Mouse (Mus musculus): ENCODE data around the gene 2310061I04Rik. TPM values are rescaled to one million over a fixed set of nuclear protein-coding genes. Genes with fewer than 3 reads are reported as not detected.

The 2310061I04Rik gene
- polyA plus RNA-seq, 1 experiment, result 29.0 TPM

- Histone ChIP-seq H3K4me3 (ENCODE audit: insufficient read depth, low read length) (no peak overlapping the region), H3K4me1 (ENCODE audit: control insufficient read depth, insufficient read depth, low read length) (no peaks in the 10 kb centered on the region), H3K27ac (ENCODE audit: insufficient read depth, low read length) (peak overlapping the region; percentile 42)
- TF ChIP-seq CTCF (IDR thresholded peaks at IDR 0.05; ENCODE audit: borderline replicate concordance, insufficient read depth, low read length), result no peak
- TF ChIP-seq POLR2A (IDR thresholded peaks at IDR 0.05; ENCODE audit: low read depth, low read length), result no peak
Observed at GRCm38 (mm10) chr17:35903343-35903991, 6.2 kb upstream of the 2310061I04Rik start.

GRCm38 (mm10) chr17:35900636-35901035 is 3.4 kb upstream of the 2310061I04Rik start:
- H3K4me1 ChIP-seq (ENCODE audit: control insufficient read depth, insufficient read depth, low read length), result peaks cover 6% of the 10 kb centered on the region; the same call in 1 of the 2 replicates
- no peak overlapping the region for H3K4me3 ChIP-seq (ENCODE audit: insufficient read depth, low read length)
- no peak overlapping the region for H3K27ac ChIP-seq (ENCODE audit: insufficient read depth, low read length)
- TF ChIP-seq POLR2A (IDR thresholded peaks at IDR 0.05; ENCODE audit: low read depth, low read length) (no peak), CTCF (IDR thresholded peaks at IDR 0.05; ENCODE audit: borderline replicate concordance, insufficient read depth, low read length) (no peak)

GRCm38 (mm10) chr17:35897644-35898573 is 678 bp upstream of the 2310061I04Rik start:
- Histone ChIP-seq H3K27ac (ENCODE audit: insufficient read depth, low read length) (no peak overlapping the region), H3K4me1 (ENCODE audit: control insufficient read depth, insufficient read depth, low read length) (peaks cover 8% of the 10 kb centered on the region; the same call in 1 of the 2 replicates), H3K4me3 (ENCODE audit: insufficient read depth, low read length) (0 out of 2 replicates have a peak overlapping the region, but pooled peaks have one; percentile 8)
- TF ChIP-seq POLR2A (IDR thresholded peaks at IDR 0.05; ENCODE audit: low read depth, low read length), result no peak

GRCm38 (mm10) chr17:35887725-35888124 is 9.5 kb downstream of the 2310061I04Rik start:
- TF ChIP-seq POLR2A (IDR thresholded peaks at IDR 0.05; ENCODE audit: low read depth, low read length) (no peak), CTCF (IDR thresholded peaks at IDR 0.05; ENCODE audit: borderline replicate concordance, insufficient read depth, low read length) (no peak)
- Histone ChIP-seq H3K27ac (ENCODE audit: insufficient read depth, low read length) (no peak overlapping the region), H3K4me3 (ENCODE audit: insufficient read depth, low read length) (no peak overlapping the region), H3K4me1 (ENCODE audit: control insufficient read depth, insufficient read depth, low read length) (no peaks in the 10 kb centered on the region)

- Histone ChIP-seq H3K27ac (ENCODE audit: insufficient read depth, low read length) (no peak overlapping the region), H3K4me1 (ENCODE audit: control insufficient read depth, insufficient read depth, low read length) (no peaks in the 10 kb centered on the region), H3K4me3 (ENCODE audit: insufficient read depth, low read length) (no peak overlapping the region)
- TF ChIP-seq CTCF (IDR thresholded peaks at IDR 0.05; ENCODE audit: borderline replicate concordance, insufficient read depth, low read length), result no peak
- TF ChIP-seq POLR2A (IDR thresholded peaks at IDR 0.05; ENCODE audit: low read depth, low read length), result no peak
Observed at GRCm38 (mm10) chr17:35883777-35884176, 13.5 kb downstream of the 2310061I04Rik start.

GRCm38 (mm10) chr17:35882924-35883323 is 14.3 kb downstream of the 2310061I04Rik start:
- Histone ChIP-seq H3K27ac (ENCODE audit: insufficient read depth, low read length) (no peak overlapping the region), H3K4me3 (ENCODE audit: insufficient read depth, low read length) (no peak overlapping the region), H3K4me1 (ENCODE audit: control insufficient read depth, insufficient read depth, low read length) (no peaks in the 10 kb centered on the region)
- TF ChIP-seq CTCF (IDR thresholded peaks at IDR 0.05; ENCODE audit: borderline replicate concordance, insufficient read depth, low read length) (no peak), POLR2A (IDR thresholded peaks at IDR 0.05; ENCODE audit: low read depth, low read length) (no peak)

GRCm38 (mm10) chr17:35879245-35880057 is 17.8 kb downstream of the 2310061I04Rik start, which contains the start of gene Dhx16:
Gene Dhx16 (plus strand): TSS chr17:35879819.
- Histone ChIP-seq H3K4me1 (ENCODE audit: control insufficient read depth, insufficient read depth, low read length) (no peaks in the 10 kb centered on the region; the same call in 1 of the 2 replicates), H3K27ac (ENCODE audit: insufficient read depth, low read length) (no peak within 1 kb of the TSS), H3K4me3 (ENCODE audit: insufficient read depth, low read length) (peak within 1 kb of the TSS; percentile 84)
- peak; percentile 70 for TF ChIP-seq CTCF (IDR thresholded peaks at IDR 0.05; ENCODE audit: borderline replicate concordance, insufficient read depth, low read length)
- TF ChIP-seq POLR2A (IDR thresholded peaks at IDR 0.05; ENCODE audit: low read depth, low read length), result peak; percentile 52

- peaks cover 12% of the 10 kb centered on the region for H3K4me1 ChIP-seq (ENCODE audit: control insufficient read depth, insufficient read depth, low read length)
- no peak overlapping the region for H3K4me3 ChIP-seq (ENCODE audit: insufficient read depth, low read length)
- H3K27ac ChIP-seq (ENCODE audit: insufficient read depth, low read length), result no peak overlapping the region
- TF ChIP-seq POLR2A (IDR thresholded peaks at IDR 0.05; ENCODE audit: low read depth, low read length), result no peak
- TF ChIP-seq CTCF (IDR thresholded peaks at IDR 0.05; ENCODE audit: borderline replicate concordance, insufficient read depth, low read length), result no peak
Observed at GRCm38 (mm10) chr17:35874721-35875120, 22.5 kb downstream of the 2310061I04Rik start.
